Mouse (Mus musculus): Measurements from ENCODE around the gene Lrrc52. TPM values are rescaled to one million over a fixed set of nuclear protein-coding genes. Genes with fewer than 3 reads are reported as not detected.

The Lrrc52 gene
- total RNA-seq (2014; fragmentation: Nextera tagmentation) (not detected in 2 replicates), total RNA-seq (2017) (0.50 and 1.2 TPM in 2 replicates)

DNA sequence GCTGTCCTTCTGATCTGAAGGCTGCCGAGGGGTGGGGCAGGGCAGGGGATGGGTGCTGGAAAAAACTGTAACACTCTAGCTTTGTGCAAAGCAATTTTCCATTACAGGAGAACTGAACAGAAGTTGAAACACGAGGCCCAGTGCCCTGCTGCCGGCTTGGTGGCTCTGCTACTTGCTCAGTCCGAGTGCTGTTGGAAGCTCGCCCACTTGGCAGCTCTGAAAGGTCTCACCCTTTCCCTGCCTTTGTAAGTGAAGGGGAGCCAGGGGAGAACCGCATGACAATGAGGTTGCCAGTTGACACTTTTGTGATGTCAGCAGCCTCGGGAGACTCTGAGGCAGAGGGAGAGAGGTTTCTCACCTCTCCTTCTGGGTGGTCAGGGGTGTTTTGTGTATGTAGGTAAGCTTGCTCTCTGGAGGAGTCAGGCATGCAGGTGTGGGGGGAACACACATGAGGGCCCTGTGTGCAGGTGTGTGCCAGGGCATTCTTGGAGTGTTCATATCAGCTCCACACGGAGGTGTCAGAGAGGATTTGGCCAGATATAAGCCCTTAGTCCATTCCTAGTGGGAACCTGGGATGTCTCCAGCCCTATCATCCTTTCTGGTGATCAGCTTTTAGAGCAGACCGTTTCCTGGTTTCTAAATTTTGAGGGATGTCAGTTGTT is at the start of gene Lrrc52:
Gene Lrrc52, minus strand, starts transcription at position 16 of the 662 bp plus-strand sequence.
- ATAC-seq (replicated peaks; ENCODE audit: low FRiP score, low TSS enrichment, poor library complexity, severe bottlenecking), result peak; percentile 56; the same call in 1 of the 2 replicates

DNA sequence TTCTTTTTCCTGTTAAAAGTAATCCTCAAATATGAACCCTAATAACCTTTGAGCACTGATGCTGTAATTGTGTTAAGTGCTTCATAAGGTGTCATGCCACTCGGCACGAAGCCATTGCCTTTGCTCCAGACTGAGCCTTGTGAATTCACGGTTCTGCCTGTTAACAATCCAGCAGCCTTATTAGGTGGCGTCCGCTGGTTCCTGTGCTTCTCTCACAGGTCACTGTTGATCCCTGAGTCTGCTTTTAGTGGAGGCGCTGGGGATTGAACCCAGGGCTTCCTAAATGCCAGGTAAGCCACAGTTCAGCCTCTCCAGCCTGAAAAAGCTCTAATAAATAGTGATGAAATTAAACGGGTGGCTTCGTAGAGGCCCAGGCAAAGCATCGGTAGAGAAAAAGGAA is 45.0 kb upstream of the Lrrc52 start:
- no peak for ATAC-seq (replicated peaks; ENCODE audit: low FRiP score, low TSS enrichment, poor library complexity, severe bottlenecking)

DNA sequence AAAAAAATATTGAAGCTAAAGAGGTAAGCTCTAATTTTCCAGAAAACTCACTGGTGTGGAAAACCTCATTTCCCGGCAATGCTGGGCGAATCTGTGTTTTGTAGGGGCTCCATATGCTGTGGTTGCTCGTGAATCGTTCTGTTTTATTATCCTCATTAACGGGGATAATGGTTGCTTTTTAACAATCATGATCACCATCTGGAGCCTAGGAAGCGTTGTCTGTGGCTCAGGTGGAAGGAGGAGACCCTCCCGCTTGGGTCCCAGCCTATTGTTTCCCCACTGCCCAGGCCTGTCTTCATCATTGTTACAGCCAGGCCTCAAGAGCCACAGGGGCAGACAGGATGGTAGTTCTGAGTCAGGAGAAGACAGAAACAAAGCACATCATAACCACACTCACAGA is 39.5 kb upstream of the Lrrc52 start:
- no peak for ATAC-seq (replicated peaks; ENCODE audit: low FRiP score, low TSS enrichment, poor library complexity, severe bottlenecking)

- ATAC-seq (replicated peaks; ENCODE audit: low FRiP score, low TSS enrichment, poor library complexity, severe bottlenecking), result no peak
Measured at GRCm38 (mm10) chr1:167505427-167505826, 38.8 kb upstream of the Lrrc52 start.

GRCm38 (mm10) chr1:167499097-167499850 is 32.7 kb upstream of the Lrrc52 start:
- no peak for ATAC-seq (replicated peaks; ENCODE audit: low FRiP score, low TSS enrichment, poor library complexity, severe bottlenecking)

GRCm38 (mm10) chr1:167497991-167498390 is 31.4 kb upstream of the Lrrc52 start:
- no peak for ATAC-seq (replicated peaks; ENCODE audit: low FRiP score, low TSS enrichment, poor library complexity, severe bottlenecking)

- ATAC-seq (replicated peaks; ENCODE audit: low FRiP score, low TSS enrichment, poor library complexity, severe bottlenecking), result no peak
Measured at GRCm38 (mm10) chr1:167497560-167497959, 31.0 kb upstream of the Lrrc52 start.

DNA sequence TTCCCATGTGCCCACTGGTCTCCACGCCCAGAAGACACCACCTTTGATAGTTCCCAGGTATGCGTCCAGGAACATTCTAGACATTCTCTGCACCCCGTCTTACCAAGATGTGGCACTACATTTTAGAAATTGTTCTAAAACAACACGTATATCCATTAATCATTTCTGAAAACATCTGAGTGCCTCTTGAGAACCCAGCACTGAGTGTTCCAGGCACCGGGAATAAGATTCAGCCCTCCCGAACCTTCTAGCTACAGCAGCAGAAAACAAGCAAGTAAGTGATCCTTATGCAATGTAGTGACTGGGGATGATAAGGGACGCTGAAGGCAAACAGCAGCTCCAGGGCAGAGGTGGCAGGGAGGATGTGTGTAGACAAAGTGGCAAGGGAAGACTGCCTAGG is 24.9 kb upstream of the Lrrc52 start:
- ATAC-seq (replicated peaks; ENCODE audit: low FRiP score, low TSS enrichment, poor library complexity, severe bottlenecking), result no peak

GRCm38 (mm10) chr1:167487933-167488332 is 21.4 kb upstream of the Lrrc52 start:
- ATAC-seq (replicated peaks; ENCODE audit: low FRiP score, low TSS enrichment, poor library complexity, severe bottlenecking), result no peak

DNA sequence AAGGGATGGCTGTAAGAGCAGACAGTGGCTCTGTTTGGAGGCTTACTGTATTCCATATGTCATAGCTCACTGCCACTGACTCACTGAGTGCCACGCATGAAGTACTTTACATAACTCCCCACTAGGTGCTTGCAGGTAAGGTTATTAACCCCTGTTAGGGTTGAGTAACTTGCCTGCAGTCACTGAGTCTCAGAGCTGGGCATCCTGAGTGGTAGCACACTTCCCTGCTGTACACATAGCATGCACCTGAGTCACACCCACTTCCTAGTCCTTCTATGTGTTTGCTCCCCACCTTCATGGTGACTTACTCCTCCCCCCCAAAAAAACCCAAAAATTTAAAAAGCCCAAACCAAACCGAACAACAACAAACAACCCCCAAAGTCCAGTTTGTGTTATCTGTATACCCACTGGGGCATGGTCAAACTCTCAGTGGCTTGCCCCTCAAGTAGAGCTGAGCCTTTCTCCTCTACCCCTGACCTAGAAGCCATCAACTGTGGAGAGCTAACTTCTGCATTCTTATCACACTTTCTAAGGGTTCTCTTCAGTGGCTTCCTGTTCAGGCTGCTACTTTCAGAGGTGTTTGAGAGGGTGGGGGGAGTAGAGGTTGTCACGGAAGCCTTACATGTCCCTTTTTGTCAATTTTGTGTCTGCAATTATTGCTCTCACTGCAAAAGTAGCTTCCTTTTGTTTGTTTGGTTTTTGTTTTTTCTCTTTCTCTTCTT is 20.5 kb upstream of the Lrrc52 start:
- ATAC-seq (replicated peaks; ENCODE audit: low FRiP score, low TSS enrichment, poor library complexity, severe bottlenecking), result peak; percentile 56; the same call in 1 of the 2 replicates

- ATAC-seq (replicated peaks; ENCODE audit: low FRiP score, low TSS enrichment, poor library complexity, severe bottlenecking), result no peak
Measured at GRCm38 (mm10) chr1:167482863-167483262, 16.3 kb upstream of the Lrrc52 start.

DNA sequence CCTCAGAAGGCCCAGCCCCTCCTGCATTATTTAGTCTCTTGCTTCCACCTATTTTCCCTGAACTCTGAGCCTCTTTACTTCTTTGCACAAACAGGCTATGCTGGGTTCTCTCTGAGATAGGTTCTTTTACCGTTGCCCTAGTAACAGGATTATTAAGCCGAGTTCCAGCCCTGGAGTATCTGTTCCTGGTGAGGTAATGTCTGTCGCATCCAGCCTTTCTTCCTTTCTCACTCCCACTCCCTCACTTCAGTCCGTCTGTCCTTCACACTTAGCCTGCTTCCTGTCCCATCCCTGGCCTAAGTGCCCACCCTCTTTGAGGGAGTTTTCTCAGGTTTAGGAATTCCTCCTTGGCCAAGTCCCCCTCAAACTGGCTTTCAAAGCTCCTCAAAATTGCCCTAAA is 7.0 kb upstream of the Lrrc52 start:
- no peak for ATAC-seq (replicated peaks; ENCODE audit: low FRiP score, low TSS enrichment, poor library complexity, severe bottlenecking)

GRCm38 (mm10) chr1:167467916-167468315 is 1.3 kb upstream of the Lrrc52 start:
- ATAC-seq (replicated peaks; ENCODE audit: low FRiP score, low TSS enrichment, poor library complexity, severe bottlenecking), result no peak

DNA sequence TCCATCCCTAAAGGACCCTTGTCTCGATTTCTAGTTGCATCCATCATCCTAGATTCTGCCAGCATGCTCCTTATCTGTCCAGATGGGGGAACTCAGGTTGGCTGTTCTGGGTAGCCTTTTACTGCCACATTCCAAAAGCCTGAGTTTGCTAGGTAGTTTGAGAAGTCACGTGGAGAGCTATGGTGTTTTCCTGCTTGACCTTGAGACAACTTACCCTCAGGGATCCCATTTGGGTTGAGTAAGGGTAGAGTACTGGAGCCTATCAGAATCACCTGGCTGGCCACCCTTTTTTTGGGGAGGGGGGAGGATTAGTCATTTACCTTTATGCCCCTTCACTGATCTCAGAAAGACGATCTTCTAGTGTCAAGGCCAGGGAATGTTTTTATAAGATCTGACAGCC is 9.3 kb downstream of the Lrrc52 start:
- ATAC-seq (replicated peaks; ENCODE audit: low FRiP score, low TSS enrichment, poor library complexity, severe bottlenecking), result no peak

- peak; percentile 80 for ATAC-seq (replicated peaks; ENCODE audit: low FRiP score, low TSS enrichment, poor library complexity, severe bottlenecking)
Measured at GRCm38 (mm10) chr1:167453048-167453447, 13.5 kb downstream of the Lrrc52 start.

DNA sequence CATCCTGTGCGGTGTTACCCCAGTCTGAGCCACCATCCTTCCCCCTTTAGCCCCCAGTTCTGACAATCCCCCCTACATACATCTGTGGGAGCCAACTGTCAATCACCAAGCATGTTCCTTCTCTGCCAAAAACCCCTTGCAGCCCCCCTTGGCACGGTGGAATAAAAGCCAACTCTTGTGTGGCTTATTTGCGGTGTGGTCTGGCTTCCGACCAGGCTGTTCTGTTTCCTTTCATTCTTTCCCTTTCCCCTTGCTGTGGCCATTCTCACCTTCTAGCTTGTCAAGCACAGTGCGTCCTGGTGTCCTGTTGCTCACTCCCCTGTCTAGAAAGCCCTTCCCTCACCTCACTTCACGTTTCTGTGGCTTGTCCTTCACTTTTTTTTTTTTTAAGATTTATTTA is 14.1 kb downstream of the Lrrc52 start:
- no peak for ATAC-seq (replicated peaks; ENCODE audit: low FRiP score, low TSS enrichment, poor library complexity, severe bottlenecking)

DNA sequence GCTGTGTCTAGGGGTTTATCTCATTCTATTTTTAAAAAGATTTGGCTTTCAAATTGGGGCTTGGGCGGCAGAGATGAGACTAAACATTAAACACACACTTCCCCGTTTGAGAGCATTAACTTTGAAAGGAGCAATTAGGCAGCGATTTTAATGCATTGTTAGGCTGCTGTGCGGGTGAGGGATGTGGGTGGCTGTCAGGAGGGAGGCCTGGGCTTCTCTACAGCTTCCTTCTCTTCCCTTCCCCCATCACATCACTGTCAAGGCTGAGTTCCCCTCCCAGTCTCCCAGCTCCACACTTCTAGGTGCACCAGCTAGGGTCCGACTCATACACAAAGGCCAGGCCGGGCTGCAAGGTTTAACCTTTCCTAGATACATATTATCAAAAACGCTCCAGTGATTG is 18.0 kb downstream of the Lrrc52 start:
- ATAC-seq (replicated peaks; ENCODE audit: low FRiP score, low TSS enrichment, poor library complexity, severe bottlenecking), result no peak

GRCm38 (mm10) chr1:167448088-167448487 is 18.5 kb downstream of the Lrrc52 start:
- ATAC-seq (replicated peaks; ENCODE audit: low FRiP score, low TSS enrichment, poor library complexity, severe bottlenecking), result no peak

- peak; percentile 74 for ATAC-seq (replicated peaks; ENCODE audit: low FRiP score, low TSS enrichment, poor library complexity, severe bottlenecking)
Measured at GRCm38 (mm10) chr1:167446516-167446915, 20.1 kb downstream of the Lrrc52 start.

DNA sequence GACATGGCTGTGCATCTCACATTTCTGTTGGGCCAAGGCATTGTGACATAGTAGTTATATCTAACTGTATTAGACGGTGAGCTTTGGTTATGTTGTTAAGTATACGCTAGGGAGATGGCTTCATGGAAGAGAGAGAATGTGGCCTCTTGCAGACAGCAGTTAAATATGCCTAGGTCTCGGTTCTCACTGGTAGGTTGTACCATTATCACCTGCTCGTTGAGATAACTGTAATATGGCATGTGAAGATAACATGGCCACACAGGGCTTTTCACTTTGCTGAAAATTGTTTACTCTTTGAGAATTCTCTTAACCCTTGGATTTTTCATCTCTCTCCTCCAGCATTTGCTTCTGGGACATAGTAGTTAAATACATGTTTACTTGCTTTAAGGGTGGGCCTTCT is 21.4 kb downstream of the Lrrc52 start:
- ATAC-seq (replicated peaks; ENCODE audit: low FRiP score, low TSS enrichment, poor library complexity, severe bottlenecking), result peak; percentile 65
